Mouse (Mus musculus): Measurements from ENCODE around the gene Cldn2. TPM values are rescaled to one million over a fixed set of nuclear protein-coding genes. Genes with fewer than 3 reads are reported as not detected.

The Cldn2 gene
- polyA plus RNA-seq, 1 experiment from 2014 or later = 0.18 TPM

- Histone ChIP-seq H3K27ac (no peak overlapping the region), H3K9ac (no peak overlapping the region), H3K4me2 (replicated peaks) (no peak overlapping the region), H3K36me3 (no peaks in the 10 kb centered on the region), H3K4me1 (no peaks in the 10 kb centered on the region), H3K9me3 (no peaks in the 10 kb centered on the region), H3K27me3 (peaks cover under 1% of the 10 kb centered on the region; the same call in 1 of the 2 replicates), H3K4me3 (no peak overlapping the region)
- ATAC-seq (ENCODE audit: insufficient number of reproducible peaks, insufficient read depth, low FRiP score, low TSS enrichment) = no peak
- 91% methylated on average over 10 of the region's 10 CpGs for WGBS
Measured at GRCm38 (mm10) chrX:139808501-139808900, 7.9 kb downstream of the Cldn2 start.

- WGBS = 68% methylated on average over 3 of the region's 3 CpGs
- Histone ChIP-seq H3K27me3 (peaks cover 6% of the 10 kb centered on the region; the same call in 1 of the 2 replicates), H3K4me3 (no peak overlapping the region)
Measured at GRCm38 (mm10) chrX:139812636-139813298, 12.1 kb downstream of the Cldn2 start.

GRCm38 (mm10) chrX:139813299-139814002 lies 12.8 kb downstream of the Cldn2 start:
- no peak overlapping the region for H3K4me2 ChIP-seq (replicated peaks)
- no peak for ATAC-seq (ENCODE audit: insufficient number of reproducible peaks, insufficient read depth, low FRiP score, low TSS enrichment)
- no peak overlapping the region for H3K9ac ChIP-seq
- no peak overlapping the region for H3K27ac ChIP-seq
- peaks cover 6% of the 10 kb centered on the region; the same call in 1 of the 2 replicates for H3K27me3 ChIP-seq
- H3K9me3 ChIP-seq = no peaks in the 10 kb centered on the region
- 79% methylated on average over 9 of the region's 9 CpGs for WGBS
- no peaks in the 10 kb centered on the region for H3K4me1 ChIP-seq
- H3K36me3 ChIP-seq = no peaks in the 10 kb centered on the region
- H3K4me3 ChIP-seq = no peak overlapping the region

More at GRCm38 (mm10) chrX:139812636-139813298, 12.1 kb downstream of the Cldn2 start:
- ATAC-seq (ENCODE audit: insufficient number of reproducible peaks, insufficient read depth, low FRiP score, low TSS enrichment) = no peak
- H3K9me3 ChIP-seq = no peaks in the 10 kb centered on the region
- H3K36me3 ChIP-seq = no peaks in the 10 kb centered on the region
- no peaks in the 10 kb centered on the region for H3K4me1 ChIP-seq
- no peak overlapping the region for H3K4me2 ChIP-seq (replicated peaks)
- H3K27ac ChIP-seq = no peak overlapping the region
- H3K9ac ChIP-seq = no peak overlapping the region

- Histone ChIP-seq H3K27ac (no peak overlapping the region), H3K36me3 (no peaks in the 10 kb centered on the region), H3K4me3 (no peak overlapping the region), H3K4me1 (no peaks in the 10 kb centered on the region), H3K9ac (no peak overlapping the region), H3K9me3 (no peaks in the 10 kb centered on the region), H3K27me3 (peaks cover 6% of the 10 kb centered on the region; the same call in 1 of the 2 replicates), H3K4me2 (replicated peaks) (no peak overlapping the region)
- no peak for ATAC-seq (ENCODE audit: insufficient number of reproducible peaks, insufficient read depth, low FRiP score, low TSS enrichment)
- 86% methylated on average over 8 of the region's 8 CpGs for WGBS
Measured at GRCm38 (mm10) chrX:139814018-139814635, 13.5 kb downstream of the Cldn2 start.

- Histone ChIP-seq H3K36me3 (no peaks in the 10 kb centered on the region), H3K27ac (no peak overlapping the region), H3K9me3 (no peaks in the 10 kb centered on the region), H3K4me3 (no peak overlapping the region), H3K4me1 (no peaks in the 10 kb centered on the region), H3K27me3 (peaks cover 6% of the 10 kb centered on the region; the same call in 1 of the 2 replicates), H3K4me2 (replicated peaks) (no peak overlapping the region), H3K9ac (no peak overlapping the region)
- WGBS = 74% methylated on average over 5 of the region's 5 CpGs
- no peak for ATAC-seq (ENCODE audit: insufficient number of reproducible peaks, insufficient read depth, low FRiP score, low TSS enrichment)
Measured at GRCm38 (mm10) chrX:139815201-139815600, 14.6 kb downstream of the Cldn2 start.

GRCm38 (mm10) chrX:139825402-139825801 lies 24.8 kb downstream of the Cldn2 start:
- H3K4me2 ChIP-seq (replicated peaks) = no peak overlapping the region
- no peaks in the 10 kb centered on the region for H3K9me3 ChIP-seq
- H3K9ac ChIP-seq = no peak overlapping the region
- H3K27me3 ChIP-seq = no peaks in the 10 kb centered on the region
- H3K4me1 ChIP-seq = no peaks in the 10 kb centered on the region
- H3K36me3 ChIP-seq = no peaks in the 10 kb centered on the region
- 79% methylated on average over 1 of the region's 1 CpGs for WGBS
- no peak overlapping the region for H3K27ac ChIP-seq
- no peak for ATAC-seq (ENCODE audit: insufficient number of reproducible peaks, insufficient read depth, low FRiP score, low TSS enrichment)
- H3K4me3 ChIP-seq = no peak overlapping the region

- H3K27ac ChIP-seq = no peak overlapping the region
- H3K9ac ChIP-seq = no peak overlapping the region
- H3K4me2 ChIP-seq (replicated peaks) = no peak overlapping the region
- ATAC-seq (ENCODE audit: insufficient number of reproducible peaks, insufficient read depth, low FRiP score, low TSS enrichment) = no peak
- H3K27me3 ChIP-seq = no peaks in the 10 kb centered on the region
- no peaks in the 10 kb centered on the region for H3K4me1 ChIP-seq
- H3K4me3 ChIP-seq = no peak overlapping the region
- H3K36me3 ChIP-seq = no peaks in the 10 kb centered on the region
- no peaks in the 10 kb centered on the region for H3K9me3 ChIP-seq
- 80% methylated on average over 4 of the region's 4 CpGs for WGBS
Measured at GRCm38 (mm10) chrX:139826926-139827325, 26.3 kb downstream of the Cldn2 start.

GRCm38 (mm10) chrX:139828363-139829092 lies 27.9 kb downstream of the Cldn2 start:
- Histone ChIP-seq H3K9ac (no peak overlapping the region), H3K4me2 (replicated peaks) (no peak overlapping the region), H3K36me3 (no peaks in the 10 kb centered on the region), H3K27me3 (no peaks in the 10 kb centered on the region), H3K9me3 (no peaks in the 10 kb centered on the region), H3K27ac (no peak overlapping the region), H3K4me1 (no peaks in the 10 kb centered on the region), H3K4me3 (no peak overlapping the region)
- WGBS = 91% methylated on average over 6 of the region's 6 CpGs
- ATAC-seq (ENCODE audit: insufficient number of reproducible peaks, insufficient read depth, low FRiP score, low TSS enrichment) = no peak

GRCm38 (mm10) chrX:139832464-139832863 lies 31.8 kb downstream of the Cldn2 start:
- H3K4me1 ChIP-seq = no peaks in the 10 kb centered on the region
- H3K9me3 ChIP-seq = no peaks in the 10 kb centered on the region
- H3K27me3 ChIP-seq = no peaks in the 10 kb centered on the region
- no peak overlapping the region for H3K4me2 ChIP-seq (replicated peaks)
- no peaks in the 10 kb centered on the region for H3K36me3 ChIP-seq
- 20% methylated on average over 5 of the region's 5 CpGs for WGBS
- H3K4me3 ChIP-seq = no peak overlapping the region
- no peak for ATAC-seq (ENCODE audit: insufficient number of reproducible peaks, insufficient read depth, low FRiP score, low TSS enrichment)
- no peak overlapping the region for H3K9ac ChIP-seq
- no peak overlapping the region for H3K27ac ChIP-seq

GRCm38 (mm10) chrX:139839057-139839456 lies 38.4 kb downstream of the Cldn2 start:
- WGBS = 48% methylated on average over 3 of the region's 3 CpGs
- no peaks in the 10 kb centered on the region for H3K4me1 ChIP-seq
- H3K27ac ChIP-seq = no peak overlapping the region
- H3K27me3 ChIP-seq = no peaks in the 10 kb centered on the region
- H3K9me3 ChIP-seq = no peaks in the 10 kb centered on the region
- H3K9ac ChIP-seq = no peak overlapping the region
- no peak overlapping the region for H3K4me2 ChIP-seq (replicated peaks)
- H3K4me3 ChIP-seq = no peak overlapping the region
- no peaks in the 10 kb centered on the region for H3K36me3 ChIP-seq
- ATAC-seq (ENCODE audit: insufficient number of reproducible peaks, insufficient read depth, low FRiP score, low TSS enrichment) = no peak

GRCm38 (mm10) chrX:139841091-139841490 lies 40.5 kb downstream of the Cldn2 start:
- no peak overlapping the region for H3K27ac ChIP-seq
- H3K9me3 ChIP-seq = no peaks in the 10 kb centered on the region
- 78% methylated on average over 6 of the region's 6 CpGs for WGBS
- no peaks in the 10 kb centered on the region for H3K36me3 ChIP-seq
- H3K27me3 ChIP-seq = no peaks in the 10 kb centered on the region
- no peak for ATAC-seq (ENCODE audit: insufficient number of reproducible peaks, insufficient read depth, low FRiP score, low TSS enrichment)
- no peak overlapping the region for H3K4me2 ChIP-seq (replicated peaks)
- H3K9ac ChIP-seq = no peak overlapping the region
- H3K4me3 ChIP-seq = no peak overlapping the region
- H3K4me1 ChIP-seq = no peaks in the 10 kb centered on the region

Data from embryonic facial prominence, embryonic 12.5 days (tissue).